Mouse (Mus musculus) forebrain, embryonic 16.5 days (tissue): ENCODE results near the gene Ndufa12. TPM values are rescaled to one million over a fixed set of nuclear protein-coding genes. Genes with fewer than 3 reads are reported as not detected.

ENCODE experiments used
- polyA plus RNA-seq: library from polyadenylated mRNA; unstranded; fragments of >200 nt; fragmentation: Nextera tagmentation; extraction: Ambion mirVana; gene quantifications from 2 replicates; pipeline ENCODE4 v1.2.1, GENCODE M21; 2015

The Ndufa12 gene
- polyA plus RNA-seq, 1 experiment from 2014 or later = 273 TPM

Other genes with a start within 250 kb of the Ndufa12 start
- 67.1 and 71.4 TPM in 2 replicates for gene Vezt, start 162.9 kb upstream of the Ndufa12 start, polyA plus RNA-seq
- 1.6 and 1.8 TPM in 2 replicates for gene Fgd6, start 162.7 kb upstream of the Ndufa12 start, polyA plus RNA-seq
- gene Nr2c1, start 50.7 kb upstream of the Ndufa12 start, polyA plus RNA-seq = 7.9 and 8.8 TPM in 2 replicates
- gene Gm4792, start 100.0 kb downstream of the Ndufa12 start, polyA plus RNA-seq = not detected in 2 replicates
- gene Tmcc3, start 113.2 kb downstream of the Ndufa12 start, polyA plus RNA-seq = 5.1 and 6.8 TPM in 2 replicates